Mouse (Mus musculus) lung, embryonic 16.5 days (tissue): ENCODE measurements around the gene Mast4. TPM values are rescaled to one million over a fixed set of nuclear protein-coding genes. Genes with fewer than 3 reads are reported as not detected.
A peak's percentile ranks its signal among the peaks of the same experiment; 100 is the strongest.

Experiments
- ATAC-seq: fragments of 200-750 bp; cut with Nextera tagmentation; 2 replicates; pipeline ENCODE4 v1.8.0; 2017; ENCODE audit warnings: low read depth, mild to moderate bottlenecking, moderate library complexity
- H3K27ac ChIP-seq: fragments of 300-500 bp; sonication (generic); 2 replicates; pipeline ENCODE4 v1.5.1; 2014; ENCODE audit warnings: mild to moderate bottlenecking, control low read depth, low read length
- H3K27me3 ChIP-seq: fragments of 300-500 bp; sonication (generic); 2 replicates; pipeline ENCODE4 v1.6.1; 2014; ENCODE audit warnings: low read depth, low read length, mixed read lengths; ENCODE audit not compliant: control insufficient read depth, insufficient read depth
- H3K36me3 ChIP-seq: fragments of 300-500 bp; sonication (generic); 2 replicates; pipeline ENCODE4 v1.6.1; 2014; ENCODE audit warnings: low read length; ENCODE audit not compliant: control insufficient read depth, insufficient read depth
- H3K4me1 ChIP-seq: fragments of 300-500 bp; sonication (generic); replicated peaks from 2 replicates; pipeline ENCODE4 v1.6.1; 2014; ENCODE audit warnings: low read length, mixed read lengths; ENCODE audit not compliant: control insufficient read depth, insufficient read depth
- H3K4me2 ChIP-seq: fragments of 300-500 bp; sonication (generic); 2 replicates; pipeline ENCODE4 v1.6.1; 2014; ENCODE audit warnings: low read depth, low read length, control low read depth
- H3K4me3 ChIP-seq: fragments of 300-500 bp; sonication (generic); 2 replicates; pipeline ENCODE4 v1.5.1; 2014; ENCODE audit warnings: mild to moderate bottlenecking, low read length, control low read depth
- H3K9ac ChIP-seq: fragments of 300-500 bp; sonication (generic); 2 replicates; pipeline ENCODE4 v1.6.1; 2014; ENCODE audit warnings: low read length, control low read depth
- H3K9me3 ChIP-seq: fragments of 300-500 bp; sonication (generic); 2 replicates; pipeline ENCODE4 v1.6.1; 2016; ENCODE audit warnings: low read length; ENCODE audit not compliant: control insufficient read depth
- WGBS: fragments of 180-500 bp; shearing (Covaris S2); extraction: QIAGEN DNeasy Blood & Tissue Kit; methylation state at CpG from one replicate; pipeline ENCODE4 v1.1.7; 2014; 5-methylcytosine and 5-hydroxymethylcytosine counted together
- polyA plus RNA-seq: library from polyadenylated mRNA; unstranded; fragments of >200 nt; fragmentation: Nextera tagmentation; extraction: Ambion mirVana; gene quantifications from 2 replicates; pipeline ENCODE4 v1.2.1, GENCODE M21; 2015

The Mast4 gene
- polyA plus RNA-seq, 1 experiment from 2014 or later, result 30.2 TPM

- Histone ChIP-seq H3K4me3 (peak overlapping the region; percentile 41), H3K27me3 (no peaks in the 10 kb centered on the region), H3K4me1 (peaks cover 15% of the 10 kb centered on the region), H3K27ac (peak overlapping the region; percentile 37), H3K4me2 (peak overlapping the region; percentile 66), H3K36me3 (no peaks in the 10 kb centered on the region), H3K9me3 (no peaks in the 10 kb centered on the region), H3K9ac (peak overlapping the region; percentile 17; the same call in 1 of the 2 replicates)
- peak; percentile 64 for ATAC-seq
- 5% methylated on average over 15 of the region's 15 CpGs for WGBS
Measured at GRCm38 (mm10) chr13:102957508-102958272, 376.6 kb downstream of the Mast4 start.

- no peak overlapping the region for H3K4me2 ChIP-seq
- WGBS, result 46% methylated on average over 2 of the region's 2 CpGs
- no peak overlapping the region for H3K27ac ChIP-seq
Measured at GRCm38 (mm10) chr13:102955506-102955905, 378.8 kb downstream of the Mast4 start.

DNA sequence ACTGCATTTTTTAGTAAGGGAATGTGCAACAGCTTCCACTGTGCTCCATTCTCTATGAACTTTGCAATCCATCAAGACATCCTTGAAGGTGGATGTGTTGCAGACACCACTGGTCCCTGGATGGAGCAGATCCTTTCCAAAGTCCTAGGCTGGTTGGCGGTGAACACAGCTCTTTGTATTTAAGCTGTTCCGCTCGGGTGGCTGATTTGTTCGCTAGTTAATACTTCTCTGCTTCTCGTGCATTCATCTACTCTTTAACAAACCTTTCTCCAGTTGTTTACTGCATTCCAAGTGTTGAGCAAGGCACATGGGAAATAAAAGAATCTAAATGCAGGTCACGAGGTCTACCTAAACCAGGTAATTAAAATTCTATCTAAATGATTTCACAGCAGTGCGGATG, 384.5 kb downstream of the Mast4 start:
- Histone ChIP-seq H3K4me3 (no peak overlapping the region), H3K9ac (no peak overlapping the region), H3K36me3 (no peaks in the 10 kb centered on the region), H3K4me2 (no peak overlapping the region), H3K27ac (no peak overlapping the region), H3K27me3 (no peaks in the 10 kb centered on the region), H3K4me1 (peaks cover 3% of the 10 kb centered on the region; the same call in 1 of the 2 replicates), H3K9me3 (no peaks in the 10 kb centered on the region)
- WGBS, result 85% methylated on average over 7 of the region's 7 CpGs
- no peak for ATAC-seq

More at GRCm38 (mm10) chr13:102955506-102955905, 378.8 kb downstream of the Mast4 start:
- Histone ChIP-seq H3K9ac (no peak overlapping the region), H3K4me3 (no peak overlapping the region), H3K36me3 (no peaks in the 10 kb centered on the region), H3K4me1 (peaks cover 15% of the 10 kb centered on the region), H3K9me3 (no peaks in the 10 kb centered on the region), H3K27me3 (no peaks in the 10 kb centered on the region)
- ATAC-seq, result peak; percentile 56; the same call in 1 of the 2 replicates

DNA sequence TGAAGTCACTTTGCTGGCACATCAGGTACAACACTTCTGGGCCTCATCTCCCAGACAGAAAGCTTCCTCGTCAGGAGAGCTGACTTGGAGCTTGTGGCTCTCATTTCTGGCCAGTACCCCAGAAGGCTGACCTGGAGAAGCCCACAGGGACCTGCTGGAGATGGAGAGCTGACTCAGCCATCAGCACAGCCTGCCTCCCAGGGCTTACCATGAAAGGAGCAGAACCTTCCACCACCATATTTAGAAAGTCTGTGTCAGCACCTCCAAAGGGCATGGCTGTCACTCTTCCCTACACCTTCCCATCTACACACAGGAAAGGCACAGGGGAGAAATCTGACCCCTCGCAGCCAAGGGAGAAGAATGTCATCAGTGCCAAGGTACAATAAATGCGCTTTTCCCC, 385.3 kb downstream of the Mast4 start:
- no peaks in the 10 kb centered on the region for H3K36me3 ChIP-seq
- H3K4me2 ChIP-seq, result no peak overlapping the region
- peaks cover 1% of the 10 kb centered on the region; the same call in 1 of the 2 replicates for H3K4me1 ChIP-seq
- 76% methylated on average over 3 of the region's 3 CpGs for WGBS
- no peaks in the 10 kb centered on the region for H3K9me3 ChIP-seq
- no peaks in the 10 kb centered on the region for H3K27me3 ChIP-seq
- no peak overlapping the region for H3K9ac ChIP-seq
- no peak for ATAC-seq
- no peak overlapping the region for H3K27ac ChIP-seq
- no peak overlapping the region for H3K4me3 ChIP-seq

GRCm38 (mm10) chr13:102947546-102947945, 386.8 kb downstream of the Mast4 start:
- Histone ChIP-seq H3K4me3 (no peak overlapping the region), H3K9me3 (no peaks in the 10 kb centered on the region), H3K36me3 (no peaks in the 10 kb centered on the region), H3K27me3 (no peaks in the 10 kb centered on the region), H3K4me1 (no peaks in the 10 kb centered on the region), H3K4me2 (no peak overlapping the region), H3K27ac (no peak overlapping the region), H3K9ac (no peak overlapping the region)
- WGBS, result 57% methylated on average over 2 of the region's 2 CpGs
- no peak for ATAC-seq

- no peaks in the 10 kb centered on the region for H3K9me3 ChIP-seq
- ATAC-seq, result no peak
- no peaks in the 10 kb centered on the region for H3K27me3 ChIP-seq
- no peak overlapping the region for H3K27ac ChIP-seq
- H3K4me3 ChIP-seq, result no peak overlapping the region
- WGBS, result 58% methylated on average over 13 of the region's 13 CpGs
- H3K36me3 ChIP-seq, result no peaks in the 10 kb centered on the region
- no peaks in the 10 kb centered on the region for H3K4me1 ChIP-seq
- no peak overlapping the region for H3K9ac ChIP-seq
- H3K4me2 ChIP-seq, result no peak overlapping the region
Measured at GRCm38 (mm10) chr13:102946024-102946821, 388.1 kb downstream of the Mast4 start.

DNA sequence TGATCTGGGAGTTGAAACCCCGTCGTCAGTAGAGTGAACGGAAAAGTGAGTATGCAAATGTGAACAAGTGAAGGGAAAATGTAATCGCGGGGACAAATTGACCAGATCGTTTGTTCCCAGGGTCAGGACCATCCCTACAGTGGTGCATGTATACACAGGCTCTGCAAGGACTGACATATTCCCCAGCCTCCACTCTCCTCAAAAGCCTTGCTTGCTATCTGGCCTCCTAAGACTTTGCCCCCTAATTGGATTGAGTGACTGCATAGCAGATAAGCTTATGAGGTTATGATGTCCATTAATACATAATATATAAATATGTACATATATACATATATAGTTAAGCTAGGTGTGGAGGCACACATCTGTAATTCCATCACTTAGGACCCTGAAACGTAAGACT, 388.8 kb downstream of the Mast4 start:
- WGBS, result 86% methylated on average over 7 of the region's 7 CpGs
- Histone ChIP-seq H3K27me3 (no peaks in the 10 kb centered on the region), H3K36me3 (no peaks in the 10 kb centered on the region), H3K9me3 (no peaks in the 10 kb centered on the region), H3K9ac (no peak overlapping the region), H3K4me3 (no peak overlapping the region), H3K4me2 (no peak overlapping the region), H3K27ac (no peak overlapping the region), H3K4me1 (no peaks in the 10 kb centered on the region)
- no peak for ATAC-seq

- Histone ChIP-seq H3K27me3 (no peaks in the 10 kb centered on the region), H3K4me3 (no peak overlapping the region), H3K9me3 (no peaks in the 10 kb centered on the region), H3K36me3 (no peaks in the 10 kb centered on the region), H3K4me2 (no peak overlapping the region), H3K27ac (no peak overlapping the region), H3K4me1 (no peaks in the 10 kb centered on the region), H3K9ac (no peak overlapping the region)
- ATAC-seq, result no peak
- WGBS, result 79% methylated on average over 4 of the region's 4 CpGs
Measured at GRCm38 (mm10) chr13:102944516-102944915, 389.8 kb downstream of the Mast4 start.

GRCm38 (mm10) chr13:102942557-102942956, 391.7 kb downstream of the Mast4 start:
- Histone ChIP-seq H3K9me3 (no peaks in the 10 kb centered on the region), H3K27ac (no peak overlapping the region), H3K36me3 (no peaks in the 10 kb centered on the region), H3K9ac (no peak overlapping the region), H3K4me1 (no peaks in the 10 kb centered on the region), H3K4me2 (no peak overlapping the region), H3K27me3 (no peaks in the 10 kb centered on the region), H3K4me3 (no peak overlapping the region)
- no peak for ATAC-seq
- 75% methylated on average over 2 of the region's 2 CpGs for whole genome bisulfite sequencing
